Mouse (Mus musculus): ENCODE measurements at regions not wholly inside any gene's neighbourhood (a gene's known extent, or its start where the extent isn't known, plus 50 kb on each side); places are given as distances from the start of the nearest gene placed in this dataset.
A peak's percentile ranks its signal among the peaks of the same experiment; 100 is the strongest.

GRCm38 (mm10) chr17:48850910-48851309 is 81.3 kb upstream of the Lrfn2 start:
- Histone ChIP-seq H3K4me2 (replicated peaks; ENCODE audit: low read depth, low read length) (no peak overlapping the region), H3K27me3 (ENCODE audit: control insufficient read depth, insufficient read depth, low read length) (no peaks in the 10 kb centered on the region), H3K9me3 (ENCODE audit: control insufficient read depth, low read length) (no peaks in the 10 kb centered on the region), H3K4me3 (ENCODE audit: low read depth, low read length) (no peak overlapping the region), H3K9ac (ENCODE audit: low read depth, low read length) (no peak overlapping the region), H3K4me1 (replicated peaks; ENCODE audit: control insufficient read depth, insufficient read depth, low read length) (no peaks in the 10 kb centered on the region), H3K27ac (ENCODE audit: low read depth, low read length) (no peak overlapping the region), H3K36me3 (ENCODE audit: control insufficient read depth, insufficient read depth, low read length) (no peaks in the 10 kb centered on the region)
- no peak for ATAC-seq (ENCODE audit: low FRiP score)
- DNase-seq (ENCODE audit: low spot score) = no peak

DNA sequence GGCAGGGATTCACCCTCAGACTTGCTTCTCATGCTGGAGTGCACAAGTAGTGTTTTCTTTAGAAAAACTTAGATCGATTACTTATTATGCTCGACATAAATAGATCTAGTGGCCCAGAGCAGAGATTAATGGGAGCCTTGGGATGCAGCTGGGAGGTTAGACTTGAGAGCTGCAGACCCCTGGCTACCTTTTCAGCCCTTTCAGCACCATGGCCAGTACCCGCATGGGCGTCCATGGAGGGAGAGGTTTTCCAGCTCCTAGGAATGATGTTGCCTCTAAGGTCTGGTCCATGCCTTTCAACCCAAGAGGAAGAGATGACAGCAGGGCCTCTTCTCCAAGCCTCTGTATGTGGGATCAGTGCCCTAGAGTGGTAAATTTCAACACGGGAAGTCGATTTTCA is 73.3 kb upstream of the Lrfn2 start:
- Histone ChIP-seq H3K27me3 (ENCODE audit: control insufficient read depth, insufficient read depth, low read length) (no peaks in the 10 kb centered on the region), H3K4me2 (replicated peaks; ENCODE audit: low read depth, low read length) (no peak overlapping the region), H3K27ac (ENCODE audit: low read depth, low read length) (no peak overlapping the region), H3K9ac (ENCODE audit: low read depth, low read length) (no peak overlapping the region), H3K9me3 (ENCODE audit: control insufficient read depth, low read length) (no peaks in the 10 kb centered on the region), H3K36me3 (ENCODE audit: control insufficient read depth, insufficient read depth, low read length) (no peaks in the 10 kb centered on the region), H3K4me1 (replicated peaks; ENCODE audit: control insufficient read depth, insufficient read depth, low read length) (no peaks in the 10 kb centered on the region), H3K4me3 (ENCODE audit: low read depth, low read length) (no peak overlapping the region)
- DNase-seq (ENCODE audit: low spot score) (peak; percentile 58), ATAC-seq (ENCODE audit: low FRiP score) (no peak)
- WGBS = 55% methylated on average over 6 of the region's 6 CpGs

- H3K27me3 ChIP-seq (ENCODE audit: control insufficient read depth, insufficient read depth, low read length) = no peaks in the 10 kb centered on the region
Observed at GRCm38 (mm10) chr17:48870443-48870842, 61.7 kb upstream of the Lrfn2 start.

GRCm38 (mm10) chr17:48877505-48877904 is 54.7 kb upstream of the Lrfn2 start:
- DNase-seq (ENCODE audit: low spot score) (no peak), ATAC-seq (ENCODE audit: low FRiP score) (no peak)
- Histone ChIP-seq H3K36me3 (ENCODE audit: control insufficient read depth, insufficient read depth, low read length) (no peaks in the 10 kb centered on the region), H3K27ac (ENCODE audit: low read depth, low read length) (no peak overlapping the region), H3K4me2 (replicated peaks; ENCODE audit: low read depth, low read length) (no peak overlapping the region), H3K4me1 (replicated peaks; ENCODE audit: control insufficient read depth, insufficient read depth, low read length) (no peaks in the 10 kb centered on the region), H3K27me3 (ENCODE audit: control insufficient read depth, insufficient read depth, low read length) (no peaks in the 10 kb centered on the region), H3K9ac (ENCODE audit: low read depth, low read length) (no peak overlapping the region), H3K9me3 (ENCODE audit: control insufficient read depth, low read length) (no peaks in the 10 kb centered on the region), H3K4me3 (ENCODE audit: low read depth, low read length) (no peak overlapping the region)
- WGBS = 81% methylated on average over 8 of the region's 8 CpGs

More at GRCm38 (mm10) chr17:48870443-48870842, 61.7 kb upstream of the Lrfn2 start:
- no peak overlapping the region for H3K27ac ChIP-seq (ENCODE audit: low read depth, low read length)
- no peaks in the 10 kb centered on the region for H3K4me1 ChIP-seq (replicated peaks; ENCODE audit: control insufficient read depth, insufficient read depth, low read length)
- ATAC-seq (ENCODE audit: low FRiP score) (no peak), DNase-seq (ENCODE audit: low spot score) (no peak)
- 78% methylated on average over 4 of the region's 6 CpGs for WGBS
- H3K36me3 ChIP-seq (ENCODE audit: control insufficient read depth, insufficient read depth, low read length) = no peaks in the 10 kb centered on the region
- no peaks in the 10 kb centered on the region for H3K9me3 ChIP-seq (ENCODE audit: control insufficient read depth, low read length)
- no peak overlapping the region for H3K4me2 ChIP-seq (replicated peaks; ENCODE audit: low read depth, low read length)
- no peak overlapping the region for H3K9ac ChIP-seq (ENCODE audit: low read depth, low read length)
- H3K4me3 ChIP-seq (ENCODE audit: low read depth, low read length) = no peak overlapping the region

- Histone ChIP-seq H3K9ac (ENCODE audit: low read depth, low read length) (no peak overlapping the region), H3K9me3 (ENCODE audit: control insufficient read depth, low read length) (no peaks in the 10 kb centered on the region), H3K27ac (ENCODE audit: low read depth, low read length) (no peak overlapping the region), H3K4me2 (replicated peaks; ENCODE audit: low read depth, low read length) (no peak overlapping the region), H3K4me1 (replicated peaks; ENCODE audit: control insufficient read depth, insufficient read depth, low read length) (no peaks in the 10 kb centered on the region), H3K4me3 (ENCODE audit: low read depth, low read length) (no peak overlapping the region), H3K36me3 (ENCODE audit: control insufficient read depth, insufficient read depth, low read length) (no peaks in the 10 kb centered on the region), H3K27me3 (ENCODE audit: control insufficient read depth, insufficient read depth, low read length) (no peaks in the 10 kb centered on the region)
- DNase-seq (ENCODE audit: low spot score) = no peak
- 85% methylated on average over 3 of the region's 3 CpGs for WGBS
- ATAC-seq (ENCODE audit: low FRiP score) = no peak
Observed at GRCm38 (mm10) chr17:48880590-48880989, 51.6 kb upstream of the Lrfn2 start.

DNA sequence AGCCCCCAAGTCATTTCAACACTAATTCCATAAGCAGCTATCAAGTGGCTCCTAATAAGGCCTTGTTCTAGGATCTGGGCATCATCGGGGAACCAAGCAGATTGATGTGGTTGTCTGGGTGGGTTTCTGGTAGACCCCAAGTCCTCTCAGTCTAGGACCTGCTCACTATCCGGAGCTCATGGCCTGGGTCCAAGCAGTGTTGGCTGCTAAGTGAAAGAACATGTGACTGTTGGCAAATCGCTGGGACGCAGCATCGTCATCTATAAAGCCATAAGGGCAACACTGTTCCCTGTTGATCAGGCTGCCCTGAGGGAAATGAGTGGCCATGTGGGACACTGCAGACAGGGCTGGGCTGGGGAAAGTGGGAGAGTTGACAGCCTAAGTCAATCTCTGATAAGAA is 50.2 kb upstream of the Lrfn2 start:
- H3K36me3 ChIP-seq (ENCODE audit: control insufficient read depth, insufficient read depth, low read length) = no peaks in the 10 kb centered on the region
- no peaks in the 10 kb centered on the region for H3K9me3 ChIP-seq (ENCODE audit: control insufficient read depth, low read length)
- H3K27ac ChIP-seq (ENCODE audit: low read depth, low read length) = no peak overlapping the region
- 90% methylated on average over 5 of the region's 5 CpGs for WGBS
- no peak overlapping the region for H3K9ac ChIP-seq (ENCODE audit: low read depth, low read length)
- H3K4me1 ChIP-seq (replicated peaks; ENCODE audit: control insufficient read depth, insufficient read depth, low read length) = no peaks in the 10 kb centered on the region
- no peak for ATAC-seq (ENCODE audit: low FRiP score)
- no peak overlapping the region for H3K4me2 ChIP-seq (replicated peaks; ENCODE audit: low read depth, low read length)
- no peaks in the 10 kb centered on the region for H3K27me3 ChIP-seq (ENCODE audit: control insufficient read depth, insufficient read depth, low read length)
- no peak overlapping the region for H3K4me3 ChIP-seq (ENCODE audit: low read depth, low read length)
- no peak for DNase-seq (ENCODE audit: low spot score)

Measured in hindbrain, embryonic 11.5 days (tissue).